Mouse (Mus musculus) MEL (cell line): ENCODE results near the gene Glp1r. TPM values are rescaled to one million over a fixed set of nuclear protein-coding genes. Genes with fewer than 3 reads are reported as not detected.

Experiments
- DNase-seq: peaks from one replicate; pipeline ENCODE4 v3.0.0; 2011; ENCODE audit warnings: low read depth, low spot score
- H3K27ac ChIP-seq: 2 replicates; pipeline ENCODE4 v1.5.1; 2012; ENCODE audit warnings: low read depth, mild to moderate bottlenecking, control low read depth, low read length, moderate library complexity; ENCODE audit not compliant: control insufficient read depth
- H3K27me3 ChIP-seq, 2 experiments: fragments of 150-350 bp in 1 of 2; sonication (generic) in 1 of 2; 2 replicates each; pipeline ENCODE4 v1.6.1; 2012; ENCODE audit warnings: low read length in 2 of 2, mild to moderate bottlenecking in 2 of 2, improper control_type of control experiment in 1 of 2, moderate library complexity in 1 of 2; ENCODE audit not compliant: insufficient read depth in 2 of 2, control insufficient read depth in 1 of 2
- H3K36me3 ChIP-seq, 2 experiments: 2 replicates each; pipeline ENCODE4 v1.6.1; 2012 to 2014; ENCODE audit warnings: low read length in 2 of 2, improper control_type of control experiment in 1 of 2, inconsistent platforms in 1 of 2, mild to moderate bottlenecking in 1 of 2; ENCODE audit not compliant: insufficient read depth in 2 of 2, control insufficient read depth in 1 of 2
- H3K4me1 ChIP-seq, 2 experiments: fragments of 150-350 bp in 1 of 2; sonication (generic) in 1 of 2; 2 replicates each; pipeline ENCODE4 v1.6.1; 2012; ENCODE audit warnings: low read length in 2 of 2, improper control_type of control experiment in 1 of 2, mild to moderate bottlenecking in 1 of 2; ENCODE audit not compliant: insufficient read depth in 2 of 2, control insufficient read depth in 1 of 2
- H3K4me3 ChIP-seq, 2 experiments: fragments of 150-350 bp in 1 of 2; sonication (generic) in 1 of 2; 2 replicates each; pipeline ENCODE4 v1.5.1; 2012; ENCODE audit warnings: low read depth in 2 of 2, low read length in 2 of 2, mild to moderate bottlenecking in 2 of 2, moderate library complexity in 2 of 2, control low read depth in 1 of 2, improper control_type of control experiment in 1 of 2; ENCODE audit not compliant: control insufficient read depth in 1 of 2, insufficient read depth in 1 of 2
- H3K79me2 ChIP-seq: 2 replicates; pipeline ENCODE4 v1.6.1; 2012; ENCODE audit warnings: mild to moderate bottlenecking, low read length, moderate library complexity; ENCODE audit not compliant: control insufficient read depth, poor library complexity, insufficient read depth
- H3K9ac ChIP-seq: 2 replicates; pipeline ENCODE4 v1.6.1; 2012; ENCODE audit warnings: low read depth, mild to moderate bottlenecking, control low read depth, low read length, moderate library complexity; ENCODE audit not compliant: control insufficient read depth, poor library complexity, severe bottlenecking
- H3K9me3 ChIP-seq: fragments of 150-350 bp; sonication (generic); replicated peaks from 2 replicates; pipeline ENCODE4 v1.6.1; 2012; ENCODE audit warnings: mild to moderate bottlenecking, low read length, improper control_type of control experiment, moderate library complexity; ENCODE audit not compliant: insufficient read depth
- BHLHE40 ChIP-seq: IDR thresholded peaks from 2 replicates; pipeline ENCODE4 v1.6.1; 2012; ENCODE audit warnings: low read depth, mild to moderate bottlenecking, inconsistent platforms, low read length, improper control_type of control experiment, borderline replicate concordance
- CHD1 ChIP-seq: IDR thresholded peaks from 2 replicates; pipeline ENCODE4 v1.6.1; 2012; ENCODE audit warnings: low read depth, mild to moderate bottlenecking, inconsistent platforms, low read length, improper control_type of control experiment
- E2F4 ChIP-seq: IDR thresholded peaks from 2 replicates; pipeline ENCODE4 v1.6.1; 2011; ENCODE audit warnings: low read depth, low read length, improper control_type of control experiment, borderline replicate concordance
- EP300 ChIP-seq, 2 experiments: IDR thresholded peaks; 2 replicates each; pipeline ENCODE4 v1.6.1; 2011; ENCODE audit warnings: improper control_type of control experiment in 2 of 2, low read length in 2 of 2, low read depth in 1 of 2, mild to moderate bottlenecking in 1 of 2
- ETS1 ChIP-seq: IDR thresholded peaks from 2 replicates; pipeline ENCODE4 v1.6.1; 2012; ENCODE audit warnings: low read depth, mild to moderate bottlenecking, inconsistent platforms, low read length, improper control_type of control experiment, moderate library complexity
- GATA1 ChIP-seq: IDR thresholded peaks from 2 replicates; pipeline ENCODE4 v1.6.1; 2011; ENCODE audit warnings: low read depth, low read length, improper control_type of control experiment
- JUND ChIP-seq: IDR thresholded peaks from 2 replicates; pipeline ENCODE4 v1.6.1; 2011; ENCODE audit warnings: low read depth, mild to moderate bottlenecking, improper control_type of control experiment, low read length
- KAT2A ChIP-seq: conservative IDR thresholded peaks from 2 replicates; pipeline ENCODE4 v1.6.1; 2012; ENCODE audit warnings: low read depth, low read length, improper control_type of control experiment, inconsistent platforms
- MAZ ChIP-seq: IDR thresholded peaks from 2 replicates; pipeline ENCODE4 v1.6.1; 2012; ENCODE audit warnings: low read depth, mild to moderate bottlenecking, inconsistent platforms, low read length, improper control_type of control experiment
- MYB ChIP-seq: IDR thresholded peaks from 2 replicates; pipeline ENCODE4 v1.6.1; 2011; ENCODE audit warnings: mild to moderate bottlenecking, low read depth, low read length, improper control_type of control experiment
- NRF1 ChIP-seq: IDR thresholded peaks from 2 replicates; pipeline ENCODE4 v1.6.1; 2014; ENCODE audit warnings: low read depth, mild to moderate bottlenecking, inconsistent platforms, low read length, improper control_type of control experiment, moderate library complexity; ENCODE audit not compliant: poor library complexity, insufficient read depth, severe bottlenecking
- POLR2AphosphoS5 ChIP-seq: IDR thresholded peaks from 2 replicates; pipeline ENCODE4 v1.6.1; 2012; ENCODE audit warnings: low read depth, borderline replicate concordance, mild to moderate bottlenecking, inconsistent platforms, low read length, moderate library complexity, mixed read lengths
- RAD21 ChIP-seq: IDR thresholded peaks from 2 replicates; pipeline ENCODE4 v1.6.1; 2011; ENCODE audit warnings: mild to moderate bottlenecking, low read depth, low read length, improper control_type of control experiment
- TAL1 ChIP-seq: IDR thresholded peaks from 2 replicates; pipeline ENCODE4 v1.6.1; 2012; ENCODE audit warnings: mild to moderate bottlenecking, inconsistent platforms, low read length, moderate library complexity, mixed read lengths
- TCF12 ChIP-seq: IDR thresholded peaks from 2 replicates; pipeline ENCODE4 v1.6.1; 2014; ENCODE audit warnings: low read depth, mild to moderate bottlenecking, inconsistent platforms, low read length, improper control_type of control experiment, moderate library complexity
- USF2 ChIP-seq, 2 experiments: IDR thresholded peaks; 2 replicates each; pipeline ENCODE4 v1.6.1; 2011 to 2012; ENCODE audit warnings: improper control_type of control experiment in 2 of 2, low read length in 2 of 2, borderline replicate concordance in 1 of 2, inconsistent platforms in 1 of 2, low read depth in 1 of 2, mild to moderate bottlenecking in 1 of 2; ENCODE audit not compliant: insufficient read depth in 1 of 2
- ZC3H11A ChIP-seq: IDR thresholded peaks from 2 replicates; pipeline ENCODE4 v1.6.1; 2012; ENCODE audit warnings: low read depth, mild to moderate bottlenecking, inconsistent platforms, low read length, improper control_type of control experiment
- polyA plus RNA-seq, 2 experiments: library from polyadenylated mRNA; stranded (reverse) in 1 of 2; unstranded in 1 of 2; fragments of >175 nt in 1 of 2; fragments of >200 nt in 1 of 2; gene quantifications; 2 replicates each; pipeline versions ENCODE4 v1.2.1 to v1.2.4; 2012; ENCODE audit warnings: low replicate concordance in 2 of 2, low read depth in 1 of 2; ENCODE audit not compliant: insufficient read length in 2 of 2, insufficient read depth in 1 of 2, missing spikeins in 1 of 2
- total RNA-seq: library from RNA; depleted of rRNA; stranded (reverse); fragments of 300-350 nt; gene quantifications from 2 replicates; pipeline ENCODE4 v1.2.3, GENCODE M21; 2012

Glp1r gene
- total and polyA plus RNA-seq, 3 experiments: 0.04 TPM; not detected in 1

- H3K79me2 ChIP-seq: no peaks in the 10 kb centered on the region
- no peaks in the 10 kb centered on the region for H3K9me3 ChIP-seq
- H3K9ac ChIP-seq: no peak overlapping the region
- no peak overlapping the region for H3K27ac ChIP-seq
- H3K4me1 ChIP-seq: no peaks in the 10 kb centered on the region
- TF ChIP-seq ZC3H11A (no peak), MAZ (no peak), KAT2A (no peak), RAD21 (no peak), E2F4 (no peak), NRF1 (no peak), EP300 (IDR thresholded peaks at IDR 0.05; ENCODE audit: low read depth in 1 of 2, low read length in 2 of 2) (no peak), TAL1 (no peak), POLR2AphosphoS5 (no peak)
- H3K4me3 ChIP-seq: no peak overlapping the region
- H3K36me3 ChIP-seq: no peaks in the 10 kb centered on the region
- DNase-seq: no peak
- no peaks in the 10 kb centered on the region for H3K27me3 ChIP-seq
Measured at GRCm38 (mm10) chr17:30860606-30861005, 41.0 kb upstream of the Glp1r start.

- Histone ChIP-seq H3K4me3 (no peak overlapping the region), H3K4me1 (no peaks in the 10 kb centered on the region), H3K36me3 (no peaks in the 10 kb centered on the region), H3K79me2 (no peaks in the 10 kb centered on the region), H3K9me3 (no peaks in the 10 kb centered on the region), H3K9ac (no peak overlapping the region), H3K27me3 (no peaks in the 10 kb centered on the region), H3K27ac (no peak overlapping the region)
- TF ChIP-seq BHLHE40 (no peak), ETS1 (no peak), USF2 (IDR thresholded peaks at IDR 0.05; ENCODE audit: borderline replicate concordance in 1 of 2, insufficient read depth in 1 of 2, low read depth in 1 of 2, low read length in 2 of 2) (no peak), MYB (no peak), CHD1 (no peak), JUND (no peak), GATA1 (no peak), TCF12 (no peak), KAT2A (no peak)
- no peak for DNase-seq
Measured at GRCm38 (mm10) chr17:30866281-30866680, 35.3 kb upstream of the Glp1r start.
